18 mouse cellular contexts compared by ENCODE assay signal in the genomic region with DNA sequence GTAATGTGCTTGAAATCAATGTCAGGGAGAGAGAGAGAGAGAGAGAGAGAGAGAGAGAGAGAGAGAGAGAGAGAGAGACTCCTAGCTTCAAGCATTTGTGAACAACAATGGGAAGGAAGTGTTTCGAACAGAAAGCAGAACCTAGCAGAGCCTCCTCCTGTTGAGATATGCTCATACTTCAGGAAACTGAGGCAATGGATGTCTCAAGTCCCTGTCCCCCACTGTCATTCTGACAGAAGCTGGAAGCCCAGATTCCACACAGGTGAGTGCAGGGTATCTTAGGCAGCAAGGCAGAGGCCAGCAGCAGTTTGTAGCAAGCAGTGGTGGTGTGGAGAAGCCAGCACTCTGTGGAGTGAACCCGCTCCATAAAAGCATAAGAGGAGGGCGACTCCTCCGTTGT. TPM values are rescaled to one million over a fixed set of nuclear protein-coding genes. Genes with fewer than 3 reads are reported as not detected.
"Had no signal": no experiment of that assay in that cellular context is flagged by ENCODE, and none has a peak within 500 bp of the region (broad histone marks: within the 10 kb centered on the region; RNA-seq: fewer than 3 reads in every experiment).

No protein-coding gene starts in this region.

- H3K4me2 ChIP-seq: liver, embryonic 12.5 days; lung, embryonic 14.5 days; neural tube, embryonic 12.5 days; stomach, embryonic 15.5 days had no signal

- H3K9me3 ChIP-seq: liver, embryonic 12.5 days; megakaryocyte, embryonic 14.5 days; neural tube, embryonic 12.5 days; stomach, embryonic 15.5 days had no signal

- H3K36me3 ChIP-seq: liver, embryonic 12.5 days; neural tube, embryonic 12.5 days; stomach, embryonic 15.5 days had no signal

- H3K27me3 ChIP-seq: liver, embryonic 12.5 days; megakaryocyte, embryonic 14.5 days; neural tube, embryonic 12.5 days; stomach, embryonic 15.5 days had no signal

- H3K27ac ChIP-seq: liver, embryonic 12.5 days; liver, embryonic 14.5 days; neural tube, embryonic 12.5 days; stomach, embryonic 15.5 days; stomach, postnatal 0 days had no signal

- H3K9ac ChIP-seq: liver, embryonic 12.5 days; liver, embryonic 14.5 days; lung, embryonic 14.5 days; neural tube, embryonic 12.5 days; stomach, embryonic 15.5 days had no signal

- ATAC-seq: liver, embryonic 12.5 days; midbrain, embryonic 16.5 days had no signal

- H3K4me3 ChIP-seq: liver, embryonic 12.5 days; megakaryocyte, embryonic 14.5 days; neural tube, embryonic 12.5 days; stomach, embryonic 15.5 days had no signal

- H3K4me1 ChIP-seq: liver, embryonic 12.5 days; megakaryocyte, embryonic 14.5 days; stomach, embryonic 15.5 days had no signal

- DNase-seq: lung, adult 18-20 months; lung, embryonic 14.5 days; lung, postnatal 10 days; lung, postnatal 4 days; retina, postnatal 1 day; right cerebral cortex, adult 18-20 months; thymus, adult 2 months; thymus, postnatal 25 days; thymus, postnatal 4 days had no signal

RNA-seq across cellular contexts. Expression of a gene that starts 14.6 kb away (rescaled TPM):
- total RNA-seq: liver, adult 2 months; monocyte, adult 5-6 weeks had no signal
- polyA plus RNA-seq: liver, adult 2 months had no signal
